Mouse (Mus musculus): ENCODE results near the gene Tmem200a. TPM values are rescaled to one million over a fixed set of nuclear protein-coding genes. Genes with fewer than 3 reads are reported as not detected.

The Tmem200a gene
- polyA plus RNA-seq (2012; rRNA removed), result 21.5 and 27.3 TPM in 2 replicates

DNA sequence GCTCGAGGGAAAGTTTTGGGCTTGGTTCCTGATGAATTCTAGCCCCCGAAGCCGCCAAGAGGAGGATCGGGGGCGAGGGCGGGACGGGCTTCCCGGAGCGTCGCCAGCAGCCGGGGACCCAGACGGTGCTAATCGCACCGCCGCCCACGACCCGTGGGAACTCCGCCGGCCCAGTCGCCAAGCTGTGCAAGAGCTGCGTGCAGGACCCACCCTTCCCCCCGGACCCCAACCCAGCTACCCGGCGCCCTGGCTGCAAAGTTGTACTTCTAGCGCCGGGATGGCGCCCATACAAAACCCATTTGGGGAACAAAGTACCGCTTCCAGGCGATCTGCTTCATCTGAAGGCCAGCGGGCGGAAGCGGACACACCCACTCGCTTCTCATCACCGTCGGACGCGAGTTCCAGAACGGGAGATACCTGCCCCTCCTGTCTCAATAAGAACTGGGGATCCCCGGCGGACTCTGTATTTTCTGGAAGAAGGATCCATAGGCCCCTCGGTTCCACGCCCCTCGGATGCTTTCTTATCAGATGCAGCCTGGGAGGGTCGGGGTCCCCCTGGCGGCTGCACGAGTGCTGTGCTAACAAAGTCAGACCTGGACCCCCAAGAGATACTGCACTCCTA is at the start of gene Tmem200a:
Tmem200a (minus strand) TSS at position 532 of the 622 bp plus-strand sequence.
- TF ChIP-seq POLR2A (IDR thresholded peaks at IDR 0.05; ENCODE audit: borderline replicate concordance, extremely low read depth, insufficient read depth, insufficient read length, poor library complexity, severe bottlenecking) (0 out of 2 replicates have a peak, but pooled peaks have one; percentile 6), CTCF (IDR thresholded peaks at IDR 0.05; ENCODE audit: borderline replicate concordance, extremely low read depth, insufficient read depth, insufficient read length) (peak; percentile 91)

GRCm38 (mm10) chr10:26119822-26120183 is 41.0 kb upstream of the Tmem200a start:
- no peak for DNase-seq (ENCODE audit: low read depth)

More for the DNA sequence above, at the start of gene Tmem200a:
- DNase-seq (ENCODE audit: low read depth), result peak; percentile 97

GRCm38 (mm10) chr10:26119067-26119821 is 40.4 kb upstream of the Tmem200a start:
- DNase-seq (ENCODE audit: low read depth), result no peak

More at GRCm38 (mm10) chr10:26119822-26120183, 41.0 kb upstream of the Tmem200a start:
- TF ChIP-seq POLR2A (IDR thresholded peaks at IDR 0.05; ENCODE audit: borderline replicate concordance, extremely low read depth, insufficient read depth, insufficient read length, poor library complexity, severe bottlenecking) (no peak), CTCF (IDR thresholded peaks at IDR 0.05; ENCODE audit: borderline replicate concordance, extremely low read depth, insufficient read depth, insufficient read length) (no peak)

DNA sequence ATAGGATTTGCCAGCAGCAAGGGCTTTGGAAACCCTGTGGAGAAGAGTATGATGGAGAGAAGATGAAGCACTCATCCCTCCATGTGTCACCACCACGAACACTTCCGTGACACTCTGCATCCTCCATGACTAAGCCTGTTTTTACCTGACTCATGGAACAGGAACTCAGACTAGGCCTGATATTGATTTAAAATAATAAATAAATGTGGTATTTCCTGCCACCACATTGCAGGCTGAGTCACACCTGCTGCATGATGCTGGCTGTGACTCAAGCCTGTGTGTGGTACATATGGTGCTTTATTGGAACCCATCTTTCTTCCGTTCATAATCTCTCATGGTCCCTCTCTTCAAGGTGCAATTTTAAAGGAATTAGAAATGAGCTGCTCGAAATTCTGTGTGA is 35.6 kb upstream of the Tmem200a start:
- peak; percentile 38 for DNase-seq (ENCODE audit: low read depth)
- no peak for TF ChIP-seq POLR2A (IDR thresholded peaks at IDR 0.05; ENCODE audit: borderline replicate concordance, extremely low read depth, insufficient read depth, insufficient read length, poor library complexity, severe bottlenecking)
- no peak for TF ChIP-seq CTCF (IDR thresholded peaks at IDR 0.05; ENCODE audit: borderline replicate concordance, extremely low read depth, insufficient read depth, insufficient read length)

More at GRCm38 (mm10) chr10:26119067-26119821, 40.4 kb upstream of the Tmem200a start:
- TF ChIP-seq CTCF (IDR thresholded peaks at IDR 0.05; ENCODE audit: borderline replicate concordance, extremely low read depth, insufficient read depth, insufficient read length) (no peak), POLR2A (IDR thresholded peaks at IDR 0.05; ENCODE audit: borderline replicate concordance, extremely low read depth, insufficient read depth, insufficient read length, poor library complexity, severe bottlenecking) (no peak)

- peak; percentile 20 for DNase-seq (ENCODE audit: low read depth)
- no peak for TF ChIP-seq POLR2A (IDR thresholded peaks at IDR 0.05; ENCODE audit: borderline replicate concordance, extremely low read depth, insufficient read depth, insufficient read length, poor library complexity, severe bottlenecking)
- no peak for TF ChIP-seq CTCF (IDR thresholded peaks at IDR 0.05; ENCODE audit: borderline replicate concordance, extremely low read depth, insufficient read depth, insufficient read length)
Observed at GRCm38 (mm10) chr10:26103330-26103982, 24.6 kb upstream of the Tmem200a start.

DNA sequence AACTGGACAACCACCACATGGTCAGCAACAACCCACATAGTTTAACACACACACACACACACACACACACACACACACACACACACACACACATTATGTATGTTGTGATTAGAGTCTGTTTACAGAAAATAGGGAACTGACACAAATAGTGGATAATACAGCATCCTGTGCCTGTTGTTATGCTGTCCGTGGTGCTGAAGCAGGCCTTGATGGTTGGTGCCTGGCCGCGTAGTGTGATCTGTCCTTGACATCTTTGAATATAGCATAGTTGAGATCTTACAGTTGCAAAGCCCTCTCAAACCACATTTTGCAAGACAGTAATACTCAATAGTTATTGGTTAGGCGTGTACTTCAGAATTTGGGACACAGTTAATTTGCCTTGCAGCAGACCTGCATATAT is 3.2 kb upstream of the Tmem200a start:
- no peak for DNase-seq (ENCODE audit: low read depth)
- TF ChIP-seq POLR2A (IDR thresholded peaks at IDR 0.05; ENCODE audit: borderline replicate concordance, extremely low read depth, insufficient read depth, insufficient read length, poor library complexity, severe bottlenecking) (no peak), CTCF (IDR thresholded peaks at IDR 0.05; ENCODE audit: borderline replicate concordance, extremely low read depth, insufficient read depth, insufficient read length) (no peak)

DNA sequence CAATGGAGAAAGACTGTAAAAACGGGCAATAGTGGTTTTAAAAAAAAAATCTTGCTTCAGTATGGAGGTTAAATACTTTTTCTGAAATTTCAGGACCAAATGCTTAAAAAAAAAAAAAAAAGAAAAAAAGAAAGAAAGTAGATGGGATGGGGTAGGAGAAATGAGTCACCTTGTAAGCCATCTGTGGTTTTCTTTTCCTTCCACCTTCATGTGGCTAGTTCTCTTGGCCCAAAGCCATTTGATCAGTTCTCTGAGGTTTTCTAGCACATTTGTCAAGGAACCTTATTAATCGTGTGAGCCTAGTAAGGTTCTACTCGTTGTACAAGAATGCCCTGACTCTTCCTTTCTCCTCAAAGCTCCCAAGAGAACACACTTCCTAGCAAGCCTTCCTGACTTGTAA is 826 bp upstream of the Tmem200a start:
- no peak for TF ChIP-seq POLR2A (IDR thresholded peaks at IDR 0.05; ENCODE audit: borderline replicate concordance, extremely low read depth, insufficient read depth, insufficient read length, poor library complexity, severe bottlenecking)
- no peak for TF ChIP-seq CTCF (IDR thresholded peaks at IDR 0.05; ENCODE audit: borderline replicate concordance, extremely low read depth, insufficient read depth, insufficient read length)
- no peak for DNase-seq (ENCODE audit: low read depth)

DNA sequence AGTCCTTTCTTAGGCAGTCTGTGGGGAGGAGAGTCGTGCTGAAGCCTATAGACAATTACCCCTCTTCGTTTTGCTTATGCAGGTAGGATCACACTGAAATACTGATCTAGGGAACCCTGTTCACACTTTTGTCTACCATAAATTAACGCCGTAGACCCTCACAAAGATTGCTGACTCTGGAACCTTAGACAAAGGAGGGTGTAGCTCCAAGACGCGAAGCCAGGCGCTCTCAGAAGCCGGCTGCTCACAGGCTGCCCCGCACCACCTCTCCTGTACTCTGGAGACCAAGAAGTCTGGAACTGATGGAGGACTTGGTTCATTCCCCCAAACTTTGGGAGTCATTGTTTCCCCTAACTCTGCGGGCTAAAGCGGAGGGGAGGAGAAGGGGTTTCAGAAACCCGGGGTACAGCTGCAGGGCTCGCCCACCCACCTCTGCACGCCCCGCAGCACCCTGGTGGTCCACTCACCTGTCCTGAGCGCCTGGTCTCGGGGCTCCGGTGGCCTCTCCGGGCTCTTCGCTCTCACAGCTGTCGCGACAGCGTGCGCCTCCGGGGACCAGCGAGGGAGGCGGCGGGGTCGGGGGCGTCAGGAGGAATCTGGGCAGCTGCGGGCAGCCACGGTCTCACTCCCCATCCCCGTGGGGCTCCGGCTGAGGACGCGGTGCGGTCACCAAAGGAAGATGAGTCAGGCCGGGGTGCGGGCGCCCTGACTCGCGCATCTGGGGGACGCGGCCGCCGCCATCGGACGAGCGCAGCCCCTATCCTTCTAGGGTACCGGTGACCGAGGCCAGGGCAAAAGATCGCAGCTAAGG is 976 bp downstream of the Tmem200a start, which contains the start of gene Gm9767:
Gm9767 (plus strand) TSS at position 585 of the 811 bp plus-strand sequence.
- DNase-seq (ENCODE audit: low read depth), result peak; percentile 63
- TF ChIP-seq CTCF (IDR thresholded peaks at IDR 0.05; ENCODE audit: borderline replicate concordance, extremely low read depth, insufficient read depth, insufficient read length) (no peak), POLR2A (IDR thresholded peaks at IDR 0.05; ENCODE audit: borderline replicate concordance, extremely low read depth, insufficient read depth, insufficient read length, poor library complexity, severe bottlenecking) (no peak)

DNA sequence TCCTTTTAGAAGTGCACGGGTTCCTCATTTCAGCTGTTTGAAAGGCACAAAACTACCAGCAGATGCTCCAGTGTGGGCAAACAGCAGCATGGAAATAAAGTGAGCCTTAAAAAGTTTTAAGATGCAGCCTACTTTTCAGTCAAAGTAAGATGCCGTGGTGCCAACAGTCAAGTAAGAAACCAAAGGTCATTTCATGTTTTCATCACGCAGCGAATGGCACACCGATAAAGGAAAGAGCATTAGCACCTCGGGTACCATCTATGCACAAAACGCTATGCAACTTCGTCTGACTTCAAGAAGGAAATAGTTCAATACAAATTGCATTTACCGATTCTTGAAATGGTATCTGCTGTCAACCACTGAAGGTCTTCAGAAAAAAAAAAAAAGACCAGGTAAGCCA is 1.9 kb downstream of the Tmem200a start:
- peak; percentile 15 for DNase-seq (ENCODE audit: low read depth)
- no peak for TF ChIP-seq POLR2A (IDR thresholded peaks at IDR 0.05; ENCODE audit: borderline replicate concordance, extremely low read depth, insufficient read depth, insufficient read length, poor library complexity, severe bottlenecking)
- no peak for TF ChIP-seq CTCF (IDR thresholded peaks at IDR 0.05; ENCODE audit: borderline replicate concordance, extremely low read depth, insufficient read depth, insufficient read length)

GRCm38 (mm10) chr10:26071986-26072385 is 6.9 kb downstream of the Tmem200a start:
- no peak for DNase-seq (ENCODE audit: low read depth)
- TF ChIP-seq POLR2A (IDR thresholded peaks at IDR 0.05; ENCODE audit: borderline replicate concordance, extremely low read depth, insufficient read depth, insufficient read length, poor library complexity, severe bottlenecking) (no peak), CTCF (IDR thresholded peaks at IDR 0.05; ENCODE audit: borderline replicate concordance, extremely low read depth, insufficient read depth, insufficient read length) (no peak)

Data from brain, embryonic 14.5 days (tissue).